Mouse (Mus musculus) stomach, embryonic 16.5 days (tissue): ENCODE results near the gene Tmem9. TPM values are rescaled to one million over a fixed set of nuclear protein-coding genes. Genes with fewer than 3 reads are reported as not detected.

Experiments
- ATAC-seq: fragments of 200-750 bp; cut with Nextera tagmentation; 2 replicates; pipeline ENCODE4 v1.8.0; 2017; ENCODE audit warnings: moderate number of reproducible peaks, moderate TSS enrichment; ENCODE audit not compliant: insufficient read depth, low FRiP score
- H3K27ac ChIP-seq: fragments of 300-500 bp; sonication (generic); 2 replicates; pipeline ENCODE4 v1.5.1; 2014; ENCODE audit warnings: low read length
- H3K27me3 ChIP-seq: fragments of 300-500 bp; sonication (generic); 2 replicates; pipeline ENCODE4 v1.6.1; 2014; ENCODE audit warnings: low read length, control low read depth, mixed read lengths; ENCODE audit not compliant: control insufficient read depth, insufficient read depth
- H3K36me3 ChIP-seq: fragments of 300-500 bp; sonication (generic); 2 replicates; pipeline ENCODE4 v1.6.1; 2014; ENCODE audit warnings: low read length; ENCODE audit not compliant: control insufficient read depth, insufficient read depth
- H3K4me1 ChIP-seq: fragments of 300-500 bp; sonication (generic); 2 replicates; pipeline ENCODE4 v1.6.1; 2014; ENCODE audit warnings: low read length, control low read depth, mixed read lengths; ENCODE audit not compliant: control insufficient read depth, insufficient read depth
- H3K4me2 ChIP-seq: fragments of 300-500 bp; sonication (generic); 2 replicates; pipeline ENCODE4 v1.6.1; 2014; ENCODE audit warnings: low read depth, low read length, mixed read lengths
- H3K4me3 ChIP-seq: fragments of 300-500 bp; sonication (generic); replicated peaks from 2 replicates; pipeline ENCODE4 v1.5.1; 2014; ENCODE audit warnings: mild to moderate bottlenecking, low read length
- H3K9ac ChIP-seq: fragments of 300-500 bp; sonication (generic); 2 replicates; pipeline ENCODE4 v1.6.1; 2014; ENCODE audit warnings: low read length
- H3K9me3 ChIP-seq: fragments of 300-500 bp; sonication (generic); replicated peaks from 2 replicates; pipeline ENCODE4 v1.6.1; 2016; ENCODE audit warnings: low read length, control low read depth; ENCODE audit not compliant: control insufficient read depth
- WGBS: fragments of 180-500 bp; shearing (Covaris S2); extraction: QIAGEN DNeasy Blood & Tissue Kit; methylation state at CpG from one replicate; pipeline ENCODE4 v1.1.7; 2014; 5-methylcytosine and 5-hydroxymethylcytosine counted together
- polyA plus RNA-seq: library from polyadenylated mRNA; unstranded; fragments of >200 nt; fragmentation: Nextera tagmentation; extraction: Ambion mirVana; gene quantifications from 2 replicates; pipeline ENCODE4 v1.2.1, GENCODE M21; 2015

The Tmem9 gene
- polyA plus RNA-seq, 1 experiment from 2014 or later: 157 TPM

DNA sequence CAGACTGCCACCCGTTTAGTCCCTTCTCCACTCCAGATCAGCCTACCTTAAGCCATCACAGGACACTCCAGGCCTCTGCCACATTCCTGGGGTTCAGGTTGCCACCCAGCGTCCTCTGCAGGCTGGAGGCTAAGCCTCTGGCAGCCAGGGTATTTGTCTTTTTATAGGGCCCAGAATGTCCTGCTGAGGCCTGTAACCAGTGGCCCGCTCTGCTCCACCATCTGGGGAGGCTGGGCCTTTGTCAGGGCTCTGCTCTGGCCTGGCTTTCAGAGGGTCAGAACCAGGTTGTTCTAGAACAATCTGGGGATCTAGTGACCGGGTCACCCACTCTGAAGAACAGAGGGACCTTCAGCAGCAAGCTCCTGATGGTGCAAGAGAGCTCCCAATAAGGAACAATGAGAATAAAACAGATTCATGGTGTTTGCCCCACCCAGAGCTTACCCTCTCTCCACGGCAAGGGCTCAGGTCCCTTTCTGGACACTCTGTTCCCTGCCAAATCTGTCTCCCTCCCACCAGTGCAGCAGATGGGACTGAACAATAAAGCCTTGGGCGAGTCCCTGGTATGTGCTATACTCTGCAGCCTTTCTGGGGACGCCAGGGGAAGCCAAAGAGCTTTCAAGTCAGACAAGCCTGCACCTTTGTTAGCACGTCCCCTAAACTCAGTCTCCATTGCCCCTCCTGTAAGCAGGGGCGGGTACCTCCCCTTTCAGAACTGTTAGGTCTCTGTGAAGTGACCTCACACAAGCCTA, 53.3 kb downstream of the Tmem9 start:
- 56% methylated on average over 9 of the region's 9 CpGs for WGBS
- H3K9me3 ChIP-seq: no peaks in the 10 kb centered on the region
- H3K27ac ChIP-seq: no peak overlapping the region
- H3K9ac ChIP-seq: no peak overlapping the region
- no peaks in the 10 kb centered on the region for H3K36me3 ChIP-seq
- H3K4me3 ChIP-seq: no peak overlapping the region
- 0 out of 2 replicates have a peak, but pooled peaks cover 4% of the 10 kb centered on the region for H3K4me1 ChIP-seq
- ATAC-seq: no peak
- H3K27me3 ChIP-seq: no peaks in the 10 kb centered on the region
- no peak overlapping the region for H3K4me2 ChIP-seq

DNA sequence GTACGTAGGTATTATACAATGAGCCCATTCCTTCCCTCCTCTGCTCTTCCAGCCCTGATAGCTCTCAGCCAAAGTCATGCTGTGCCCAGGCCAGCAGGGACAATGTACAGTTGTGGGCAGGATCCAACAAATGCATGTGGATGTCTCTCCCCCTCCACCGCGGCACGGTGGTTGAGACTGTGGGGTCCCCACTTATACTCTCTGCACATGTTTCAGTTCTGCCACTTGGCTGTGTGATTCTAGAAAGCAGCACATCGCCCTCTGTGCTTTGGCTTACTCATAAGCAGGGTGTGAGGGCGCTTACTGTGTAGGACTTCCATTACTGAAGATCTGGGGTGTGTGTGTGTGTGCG, 53.8 kb downstream of the Tmem9 start:
- Histone ChIP-seq H3K36me3 (no peaks in the 10 kb centered on the region), H3K9me3 (no peaks in the 10 kb centered on the region), H3K4me1 (0 out of 2 replicates have a peak, but pooled peaks cover 4% of the 10 kb centered on the region), H3K9ac (no peak overlapping the region), H3K4me2 (no peak overlapping the region), H3K27ac (no peak overlapping the region), H3K4me3 (no peak overlapping the region), H3K27me3 (no peaks in the 10 kb centered on the region)
- 85% methylated on average over 7 of the region's 7 CpGs for WGBS
- ATAC-seq: no peak

DNA sequence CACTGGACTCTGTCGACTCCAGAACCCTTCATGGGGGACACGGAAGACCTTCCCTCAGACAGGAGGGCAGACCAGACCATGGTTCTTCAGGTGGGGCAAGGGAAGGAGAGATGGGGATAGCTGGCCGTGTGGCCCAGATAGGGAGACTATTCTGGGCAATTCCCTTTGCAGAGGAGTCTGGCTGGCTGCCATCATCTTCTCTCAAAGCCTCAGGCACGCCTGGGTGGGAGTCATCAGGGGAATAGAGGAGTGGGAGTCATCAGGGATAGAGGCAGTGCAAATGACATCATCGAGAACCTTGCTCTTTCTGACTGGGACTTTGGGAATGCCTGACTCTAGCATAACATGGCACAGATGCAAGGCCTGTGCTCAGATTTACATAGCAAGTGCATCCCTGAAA, 56.0 kb downstream of the Tmem9 start:
- Histone ChIP-seq H3K27me3 (no peaks in the 10 kb centered on the region), H3K9me3 (no peaks in the 10 kb centered on the region), H3K36me3 (no peaks in the 10 kb centered on the region), H3K4me1 (0 out of 2 replicates have a peak, but pooled peaks cover 4% of the 10 kb centered on the region), H3K27ac (no peak overlapping the region), H3K4me2 (no peak overlapping the region), H3K9ac (no peak overlapping the region), H3K4me3 (no peak overlapping the region)
- no peak for ATAC-seq
- WGBS: 52% methylated on average over 5 of the region's 5 CpGs

DNA sequence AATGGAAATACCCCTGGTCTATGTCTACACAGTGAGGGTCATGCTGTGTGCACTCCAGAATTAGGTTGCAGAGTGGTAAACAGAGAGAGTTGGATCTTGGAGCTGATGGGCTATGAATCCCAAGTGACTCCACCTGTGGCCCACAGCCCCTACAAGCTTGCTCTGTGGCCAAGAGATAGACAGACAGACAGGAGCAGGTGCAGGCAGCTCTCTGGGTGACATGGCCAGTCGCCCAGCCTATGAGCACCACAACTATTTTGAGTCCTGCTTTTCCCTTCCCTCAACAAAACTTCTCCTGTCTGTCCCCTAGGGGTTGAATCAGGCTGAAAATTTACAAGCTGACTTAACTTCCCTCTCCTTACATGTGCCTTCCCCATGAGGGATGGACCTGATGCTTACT, 58.7 kb downstream of the Tmem9 start:
- WGBS: 44% methylated on average over 1 of the region's 1 CpGs
- 0 out of 2 replicates have a peak, but pooled peaks cover under 1% of the 10 kb centered on the region for H3K4me1 ChIP-seq
- no peaks in the 10 kb centered on the region for H3K36me3 ChIP-seq
- no peak overlapping the region for H3K9ac ChIP-seq
- H3K4me2 ChIP-seq: no peak overlapping the region
- no peak for ATAC-seq
- no peaks in the 10 kb centered on the region for H3K27me3 ChIP-seq
- no peak overlapping the region for H3K27ac ChIP-seq
- H3K4me3 ChIP-seq: no peak overlapping the region
- no peaks in the 10 kb centered on the region for H3K9me3 ChIP-seq

DNA sequence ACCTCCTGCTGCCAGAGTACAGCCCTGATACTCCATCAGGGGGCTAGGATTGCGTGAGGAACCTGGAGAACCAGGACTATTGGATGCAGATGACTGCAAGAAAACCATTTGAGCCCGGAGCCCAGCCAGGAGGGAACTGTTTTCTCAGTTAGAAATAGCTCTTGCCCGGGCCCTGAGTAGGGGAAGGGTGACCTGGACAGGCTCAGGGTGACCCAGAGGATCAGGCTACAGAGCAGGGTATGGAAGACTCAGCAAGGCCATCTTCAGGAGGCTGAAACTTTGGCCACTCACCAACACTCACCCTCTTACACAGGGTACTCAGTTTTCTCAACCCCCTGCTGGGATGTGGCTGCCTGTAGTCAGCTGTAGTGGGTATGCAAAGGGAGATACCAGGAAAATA, 59.6 kb downstream of the Tmem9 start:
- no peak for ATAC-seq
- H3K36me3 ChIP-seq: no peaks in the 10 kb centered on the region
- no peak overlapping the region for H3K9ac ChIP-seq
- H3K27me3 ChIP-seq: no peaks in the 10 kb centered on the region
- no peaks in the 10 kb centered on the region for H3K9me3 ChIP-seq
- H3K27ac ChIP-seq: no peak overlapping the region
- 63% methylated on average over 3 of the region's 3 CpGs for WGBS
- no peaks in the 10 kb centered on the region for H3K4me1 ChIP-seq
- no peak overlapping the region for H3K4me2 ChIP-seq
- H3K4me3 ChIP-seq: no peak overlapping the region

DNA sequence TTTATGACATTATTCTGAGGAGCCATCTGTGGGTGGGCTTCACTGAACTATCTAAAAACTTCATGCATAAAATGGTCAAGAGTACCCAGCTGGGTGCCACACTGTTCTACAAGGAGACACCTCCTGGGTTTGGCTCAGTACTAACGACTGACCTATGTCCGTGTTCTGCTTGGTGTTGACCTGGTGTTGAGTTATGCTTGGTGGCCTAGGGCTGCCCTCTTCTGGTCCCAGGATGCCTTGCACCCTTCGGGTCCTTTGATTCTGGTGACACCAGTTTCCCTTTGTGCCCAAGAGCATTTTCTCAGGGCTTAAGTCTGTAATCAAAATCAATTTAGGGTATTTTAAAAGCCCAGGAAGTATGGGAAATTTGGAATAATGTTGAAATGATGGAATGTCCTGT, 68.1 kb downstream of the Tmem9 start:
- no peak overlapping the region for H3K9ac ChIP-seq
- H3K4me2 ChIP-seq: no peak overlapping the region
- no peaks in the 10 kb centered on the region for H3K36me3 ChIP-seq
- no peaks in the 10 kb centered on the region for H3K4me1 ChIP-seq
- no peaks in the 10 kb centered on the region for H3K27me3 ChIP-seq
- H3K27ac ChIP-seq: no peak overlapping the region
- no peak overlapping the region for H3K4me3 ChIP-seq
- no peak for ATAC-seq
- H3K9me3 ChIP-seq: no peaks in the 10 kb centered on the region
- WGBS: 6% methylated on average over 3 of the region's 3 CpGs

DNA sequence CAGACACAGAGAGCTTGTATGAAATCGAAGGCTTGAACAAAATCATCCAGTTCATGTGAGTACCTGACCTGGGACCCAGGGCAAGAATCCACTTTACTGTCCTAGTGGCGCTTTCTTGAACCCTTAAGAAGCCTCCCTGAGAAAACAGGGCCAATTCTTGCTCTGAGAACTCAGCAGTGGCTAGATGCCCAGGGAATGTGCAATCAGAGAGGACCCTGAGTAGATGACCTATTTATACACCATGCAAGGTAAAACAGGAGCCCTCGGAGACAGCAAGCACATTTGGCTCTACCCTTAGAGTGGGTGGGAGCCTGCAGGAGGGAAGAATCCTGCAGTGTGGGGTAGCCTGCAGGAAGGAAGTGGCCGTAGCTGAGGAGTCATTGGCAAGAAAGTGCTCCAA, 69.7 kb downstream of the Tmem9 start:
- H3K4me1 ChIP-seq: no peaks in the 10 kb centered on the region
- WGBS: 62% methylated on average over 4 of the region's 4 CpGs
- H3K9ac ChIP-seq: peak overlapping the region; percentile 10; the same call in 1 of the 2 replicates
- no peak overlapping the region for H3K4me3 ChIP-seq
- H3K27ac ChIP-seq: no peak overlapping the region
- no peaks in the 10 kb centered on the region for H3K27me3 ChIP-seq
- H3K36me3 ChIP-seq: no peaks in the 10 kb centered on the region
- no peak overlapping the region for H3K4me2 ChIP-seq
- H3K9me3 ChIP-seq: 0 out of 2 replicates have a peak, but pooled peaks cover 4% of the 10 kb centered on the region
- ATAC-seq: no peak

DNA sequence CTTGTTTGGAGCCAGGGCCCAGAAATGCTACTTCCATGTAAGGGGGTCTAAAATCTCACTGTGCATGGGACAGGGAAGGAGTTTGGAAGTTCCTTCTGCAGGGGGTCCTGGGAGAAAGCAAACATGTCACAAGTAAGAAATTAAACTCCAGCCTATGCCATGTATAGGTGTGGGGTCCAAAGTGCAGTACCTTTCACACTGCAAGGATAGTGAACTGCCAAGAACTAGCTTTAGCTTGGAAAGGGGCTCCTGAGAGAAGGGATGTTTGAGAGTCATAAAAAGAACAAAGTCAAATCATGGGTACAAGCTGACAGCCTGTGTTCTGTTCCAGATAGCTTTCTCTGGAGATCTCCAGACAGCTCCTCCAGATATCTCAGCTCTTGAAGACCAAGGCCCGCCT, 73.2 kb downstream of the Tmem9 start:
- H3K27ac ChIP-seq: no peak overlapping the region
- no peak for ATAC-seq
- H3K4me1 ChIP-seq: no peaks in the 10 kb centered on the region
- H3K4me2 ChIP-seq: no peak overlapping the region
- no peaks in the 10 kb centered on the region for H3K36me3 ChIP-seq
- no peak overlapping the region for H3K9ac ChIP-seq
- 87% methylated on average over 1 of the region's 1 CpGs for WGBS
- no peaks in the 10 kb centered on the region for H3K27me3 ChIP-seq
- 0 out of 2 replicates have a peak, but pooled peaks cover 4% of the 10 kb centered on the region for H3K9me3 ChIP-seq
- no peak overlapping the region for H3K4me3 ChIP-seq
